Mouse (Mus musculus): ENCODE results near the gene Adgrb3. TPM values are rescaled to one million over a fixed set of nuclear protein-coding genes. Genes with fewer than 3 reads are reported as not detected.
A peak's percentile ranks its signal among the peaks of the same experiment; 100 is the strongest.

The Adgrb3 gene
- total RNA-seq, 4 experiments from 2014 or later: 101 to 114 (median 108) TPM

GRCm38 (mm10) chr1:25146206-25146605, 683.3 kb downstream of the Adgrb3 start:
- peak in 1 of 2 experiments; percentile 36 for DNase-seq (ENCODE audit: low spot score in 2 of 2)

GRCm38 (mm10) chr1:25132150-25132824, 697.2 kb downstream of the Adgrb3 start:
- no peak for DNase-seq (ENCODE audit: low spot score in 2 of 2)

GRCm38 (mm10) chr1:25115512-25115911, 714.0 kb downstream of the Adgrb3 start:
- no peak for DNase-seq (ENCODE audit: low spot score in 2 of 2)

- no peak for DNase-seq (ENCODE audit: low spot score in 2 of 2)
Observed at GRCm38 (mm10) chr1:25107500-25108101, 721.9 kb downstream of the Adgrb3 start.

GRCm38 (mm10) chr1:25106679-25107078, 722.8 kb downstream of the Adgrb3 start:
- DNase-seq (ENCODE audit: low spot score in 2 of 2): no peak

- DNase-seq (ENCODE audit: low spot score in 2 of 2): peak; percentile 87 to 89
Observed at GRCm38 (mm10) chr1:25105367-25105766, 724.1 kb downstream of the Adgrb3 start.

- DNase-seq (ENCODE audit: low spot score in 2 of 2): no peak
Observed at GRCm38 (mm10) chr1:25088010-25088719, 741.3 kb downstream of the Adgrb3 start.

GRCm38 (mm10) chr1:25085616-25086372, 743.7 kb downstream of the Adgrb3 start:
- peak in 1 of 2 experiments; percentile 35 for DNase-seq (ENCODE audit: low spot score in 2 of 2)

- peak in 1 of 2 experiments; percentile 38 for DNase-seq (ENCODE audit: low spot score in 2 of 2)
Observed at GRCm38 (mm10) chr1:25082377-25082776, 747.1 kb downstream of the Adgrb3 start.

- no peak for DNase-seq (ENCODE audit: low spot score in 2 of 2)
Observed at GRCm38 (mm10) chr1:25081265-25081849, 748.1 kb downstream of the Adgrb3 start.

GRCm38 (mm10) chr1:25079395-25079794, 750.1 kb downstream of the Adgrb3 start:
- no peak for DNase-seq (ENCODE audit: low spot score in 2 of 2)

- no peak for DNase-seq (ENCODE audit: low spot score in 2 of 2)
Observed at GRCm38 (mm10) chr1:25075952-25076351, 753.6 kb downstream of the Adgrb3 start.

- no peak for DNase-seq (ENCODE audit: low spot score in 2 of 2)
Observed at GRCm38 (mm10) chr1:25063964-25064363, 765.5 kb downstream of the Adgrb3 start.

- DNase-seq (ENCODE audit: low spot score in 2 of 2): no peak
Observed at GRCm38 (mm10) chr1:25060935-25061334, 768.6 kb downstream of the Adgrb3 start.

GRCm38 (mm10) chr1:25060191-25060590, 769.3 kb downstream of the Adgrb3 start:
- DNase-seq (ENCODE audit: low spot score in 2 of 2): no peak

GRCm38 (mm10) chr1:25057656-25058055, 771.9 kb downstream of the Adgrb3 start:
- DNase-seq (ENCODE audit: low spot score in 2 of 2): no peak

- DNase-seq (ENCODE audit: low spot score in 2 of 2): no peak
Observed at GRCm38 (mm10) chr1:25057212-25057611, 772.3 kb downstream of the Adgrb3 start.

- no peak for DNase-seq (ENCODE audit: low spot score in 2 of 2)
Observed at GRCm38 (mm10) chr1:25042091-25042490, 787.4 kb downstream of the Adgrb3 start.

- no peak for DNase-seq (ENCODE audit: low spot score in 2 of 2)
Observed at GRCm38 (mm10) chr1:25034161-25034560, 795.3 kb downstream of the Adgrb3 start.

GRCm38 (mm10) chr1:25033155-25034095, 796.1 kb downstream of the Adgrb3 start:
- DNase-seq (ENCODE audit: low spot score in 2 of 2): peak; percentile 30 to 41
